Mouse (Mus musculus): ENCODE results near the gene Arhgap1. TPM values are rescaled to one million over a fixed set of nuclear protein-coding genes. Genes with fewer than 3 reads are reported as not detected.
"Not testable (repeated sequence)": the region's sequence is repeated elsewhere in the genome, so short reads cannot be mapped to it uniquely, and the experiment has no call there.

Gene Arhgap1
- total RNA-seq (2015; ENCODE audit: low replicate concordance) (20.2 and 52.0 TPM in 2 replicates), total RNA-seq (2017; ENCODE audit: low replicate concordance) (8.3 and 24.5 TPM in 2 replicates)

DNA sequence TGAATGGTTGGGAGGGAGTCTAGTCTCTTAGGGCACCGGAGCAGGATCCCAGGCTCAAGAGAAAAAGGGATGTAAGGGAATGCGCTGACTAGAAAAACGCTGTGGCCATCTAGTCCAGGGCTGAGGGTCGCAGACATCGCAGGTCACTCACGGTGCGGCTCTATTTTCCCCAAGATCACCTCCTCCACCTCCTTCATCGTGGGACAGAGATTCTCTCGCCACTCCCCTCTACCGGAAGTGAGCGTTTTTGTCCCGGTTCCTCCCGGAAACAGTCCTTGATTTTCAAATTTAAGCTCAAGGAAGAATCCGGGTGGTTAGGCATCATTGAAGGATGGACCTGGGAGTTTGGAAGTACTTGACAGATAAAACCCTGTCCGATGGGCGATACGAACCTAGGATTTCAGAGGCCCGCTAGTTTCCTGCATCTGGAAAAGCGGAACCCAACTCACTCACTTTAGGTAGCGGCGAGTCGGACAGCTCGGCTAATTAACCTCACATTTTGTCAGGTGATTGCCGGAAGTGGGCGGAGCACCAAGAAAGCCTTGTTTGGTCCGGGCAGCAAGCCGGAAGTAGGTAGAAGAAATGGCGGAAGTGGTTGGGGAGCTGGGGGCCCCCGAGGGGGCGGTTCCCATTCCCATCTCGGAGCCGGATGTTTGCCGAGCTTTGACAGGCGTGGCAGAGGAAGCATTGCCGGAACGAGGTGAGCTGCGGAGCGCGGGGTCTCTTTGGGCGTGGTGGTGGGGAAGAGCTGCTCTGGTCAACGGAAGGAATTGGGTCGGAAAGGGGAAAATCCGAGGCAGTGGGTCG lies at the start of gene Arhgap1, which contains the start of gene Zfp408:
Gene Arhgap1, plus strand, starts transcription at position 308 of the 807 bp plus-strand sequence.
Gene Zfp408, minus strand, starts transcription at position 239 of the 807 bp plus-strand sequence.
- peak; percentile 92 for ATAC-seq (replicated peaks; ENCODE audit: low FRiP score, poor library complexity, severe bottlenecking)

DNA sequence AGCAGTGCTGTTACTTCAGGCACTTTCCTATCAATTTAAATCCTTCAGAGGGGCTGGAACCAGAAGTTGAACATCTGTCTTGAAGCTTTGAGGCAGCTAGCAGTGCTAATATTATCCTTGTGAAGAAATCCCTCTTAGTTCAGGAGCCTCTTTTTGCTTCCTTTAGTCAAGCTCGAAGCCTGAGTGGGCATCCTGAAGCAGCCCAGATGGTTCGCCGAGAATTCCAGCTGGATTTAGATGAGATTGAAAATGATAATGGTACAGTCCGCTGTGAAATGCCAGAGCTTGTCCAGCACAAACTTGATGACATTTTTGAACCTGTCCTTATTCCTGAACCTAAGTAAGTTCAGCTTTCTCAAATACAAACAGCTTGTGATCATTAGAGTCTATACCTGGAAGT lies 49.2 kb upstream of the Arhgap1 start:
- ATAC-seq (replicated peaks; ENCODE audit: low FRiP score, poor library complexity, severe bottlenecking): no peak

DNA sequence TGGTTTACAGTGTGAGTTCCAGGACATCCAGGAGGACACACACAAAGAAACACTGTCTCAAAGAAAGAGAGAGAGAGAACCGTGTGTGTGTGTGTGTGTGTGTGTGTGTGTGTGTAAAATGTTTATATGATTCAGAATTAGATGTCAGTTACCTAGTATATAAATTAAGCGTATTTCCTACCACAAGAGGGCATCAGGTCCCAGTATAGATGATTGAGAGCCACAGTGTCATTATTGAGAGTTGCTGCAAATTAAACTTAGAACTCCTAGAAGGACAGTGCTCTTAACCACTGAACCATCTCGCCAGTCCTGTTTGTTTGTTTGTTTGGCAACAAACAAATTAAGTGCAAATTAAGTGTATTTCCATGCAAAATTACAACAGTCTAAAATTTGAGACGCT lies 47.3 kb upstream of the Arhgap1 start:
- no peak for ATAC-seq (replicated peaks; ENCODE audit: low FRiP score, poor library complexity, severe bottlenecking)

DNA sequence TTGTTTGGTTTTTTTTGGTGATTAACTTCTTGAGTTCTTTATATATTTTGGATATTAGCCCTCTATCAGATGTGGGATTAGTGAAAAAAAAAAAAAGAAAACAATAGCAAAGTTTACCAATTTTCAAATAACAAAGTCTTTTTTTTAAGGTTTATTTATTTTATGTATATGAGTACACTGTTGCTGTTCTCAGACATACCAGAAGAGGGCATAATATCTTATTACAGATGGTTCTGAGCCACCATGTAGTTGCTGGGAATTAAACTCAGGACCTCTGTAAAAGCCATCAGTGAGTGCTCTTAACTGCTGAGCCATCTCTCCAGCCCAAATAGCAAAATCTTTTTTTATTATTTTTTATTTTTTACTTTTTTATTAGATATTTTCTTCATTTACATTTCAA lies 40.3 kb upstream of the Arhgap1 start:
- not testable (repeated sequence) for ATAC-seq (replicated peaks; ENCODE audit: low FRiP score, poor library complexity, severe bottlenecking)

DNA sequence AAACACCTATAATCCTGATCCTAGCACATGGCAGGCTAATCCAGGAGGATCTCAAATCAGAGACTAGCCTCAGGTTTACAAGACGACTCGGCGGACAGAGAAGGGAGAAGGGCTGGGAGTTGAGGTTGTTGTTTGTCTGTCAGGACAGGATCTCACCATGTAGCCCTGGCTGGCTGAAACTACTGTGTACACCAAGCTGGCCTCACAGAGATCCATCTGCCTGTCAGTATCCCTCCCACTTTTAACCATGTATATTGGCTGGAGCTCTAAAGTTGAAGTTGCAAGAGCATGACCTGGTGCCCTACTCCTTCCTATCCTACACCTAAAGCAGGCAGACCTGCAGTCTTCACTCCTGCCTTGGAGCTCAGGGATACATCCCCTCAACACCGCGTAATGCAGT lies 27.3 kb upstream of the Arhgap1 start:
- ATAC-seq (replicated peaks; ENCODE audit: low FRiP score, poor library complexity, severe bottlenecking): no peak

DNA sequence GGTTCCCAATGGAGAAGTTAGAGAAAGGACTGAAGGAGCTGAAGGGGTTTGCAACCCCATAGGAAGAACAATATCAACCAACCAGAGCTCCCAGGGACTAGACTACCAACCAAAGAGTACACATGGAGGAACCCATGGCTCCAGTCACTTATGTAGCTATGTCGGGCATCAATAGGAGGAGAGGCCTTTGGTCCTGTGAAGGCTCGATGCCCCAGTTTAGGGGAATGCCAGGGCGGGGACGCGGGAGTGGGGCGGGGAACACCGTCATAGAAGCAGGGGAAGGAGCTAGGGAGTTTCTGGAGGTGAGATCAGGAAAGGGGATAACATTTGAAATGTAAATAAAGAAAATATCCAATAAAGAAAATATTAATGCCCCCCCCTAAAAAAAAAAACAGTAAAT lies 26.3 kb upstream of the Arhgap1 start:
- not testable (repeated sequence) for ATAC-seq (replicated peaks; ENCODE audit: low FRiP score, poor library complexity, severe bottlenecking)

DNA sequence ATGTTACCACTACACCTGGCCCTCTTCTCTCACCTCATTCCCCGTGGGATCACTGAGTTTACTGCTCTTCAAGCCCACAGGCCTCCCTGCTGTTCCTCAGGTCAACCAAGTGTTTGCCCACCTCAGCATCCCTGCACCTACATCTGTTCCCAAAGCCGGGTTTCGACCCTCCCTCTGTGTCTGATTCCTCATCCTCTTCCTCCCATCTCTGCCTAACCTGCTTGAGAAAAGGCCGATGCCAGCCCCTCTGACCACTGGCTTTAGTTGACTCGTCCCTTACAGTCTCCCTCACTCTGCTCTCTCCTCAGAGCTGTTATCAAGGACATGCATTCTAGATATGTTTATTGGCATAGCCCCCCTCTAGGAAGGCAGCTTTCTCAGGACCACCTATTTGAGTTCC lies 22.2 kb upstream of the Arhgap1 start:
- ATAC-seq (replicated peaks; ENCODE audit: low FRiP score, poor library complexity, severe bottlenecking): no peak

DNA sequence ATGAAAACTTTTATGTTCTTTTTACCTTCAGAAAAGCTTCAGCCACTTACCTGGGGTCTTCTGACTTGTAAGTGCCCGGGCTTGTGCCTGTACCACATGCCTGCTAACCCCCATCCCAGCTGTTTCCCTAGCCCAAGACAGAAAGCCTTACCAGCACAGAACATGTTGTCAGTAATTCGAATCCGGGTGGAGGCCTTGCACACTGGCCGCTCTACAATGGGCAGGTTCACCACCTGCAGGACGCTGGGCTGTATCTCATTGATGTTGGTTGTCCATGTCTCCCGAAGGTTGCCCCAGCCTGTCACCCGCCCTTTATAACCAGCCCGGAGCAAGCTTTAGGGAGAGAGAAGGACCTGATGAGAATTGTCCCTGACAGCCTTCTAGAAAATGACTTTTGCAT lies 21.5 kb upstream of the Arhgap1 start:
- no peak for ATAC-seq (replicated peaks; ENCODE audit: low FRiP score, poor library complexity, severe bottlenecking)

DNA sequence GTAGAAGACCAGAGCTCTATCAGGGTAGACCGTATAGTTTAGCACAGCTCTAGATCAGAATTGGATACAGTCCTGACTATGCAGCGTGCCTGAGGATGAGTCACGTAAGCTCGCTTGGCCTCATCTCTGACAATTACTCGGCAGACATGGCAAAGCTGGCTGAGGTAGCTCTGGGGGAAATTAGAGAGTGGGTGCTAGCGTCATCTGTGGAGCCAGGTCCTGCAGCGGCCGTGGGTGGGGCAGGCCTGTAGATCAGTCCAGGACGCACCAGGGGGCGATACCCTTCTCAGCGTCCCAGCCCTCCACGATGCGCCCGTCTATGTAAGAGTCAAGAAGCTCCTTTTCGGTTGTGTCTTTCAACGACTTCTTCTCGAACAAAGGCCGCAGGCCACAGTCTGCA lies 20.0 kb upstream of the Arhgap1 start:
- ATAC-seq (replicated peaks; ENCODE audit: low FRiP score, poor library complexity, severe bottlenecking): no peak

DNA sequence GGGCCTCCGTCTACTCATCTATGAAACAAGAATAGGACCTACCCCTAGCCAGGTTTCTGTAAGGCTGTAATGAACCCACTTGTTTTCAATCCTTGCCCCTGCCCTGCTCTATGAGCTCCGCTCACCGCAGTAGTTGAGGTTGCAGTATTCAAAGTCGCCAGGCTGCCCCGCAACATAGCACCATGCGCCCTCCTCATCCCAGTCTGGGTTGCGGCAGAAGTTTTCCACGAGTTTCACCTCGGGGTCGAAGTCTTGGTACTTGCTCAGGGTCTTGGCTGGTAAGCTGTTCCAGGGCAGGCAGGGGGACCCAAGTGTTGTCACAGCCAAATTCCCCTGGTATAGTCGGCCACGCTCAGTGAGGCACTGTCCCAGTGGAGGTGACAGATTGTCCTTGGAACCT lies 19.3 kb upstream of the Arhgap1 start:
- ATAC-seq (replicated peaks; ENCODE audit: low FRiP score, poor library complexity, severe bottlenecking): no peak

DNA sequence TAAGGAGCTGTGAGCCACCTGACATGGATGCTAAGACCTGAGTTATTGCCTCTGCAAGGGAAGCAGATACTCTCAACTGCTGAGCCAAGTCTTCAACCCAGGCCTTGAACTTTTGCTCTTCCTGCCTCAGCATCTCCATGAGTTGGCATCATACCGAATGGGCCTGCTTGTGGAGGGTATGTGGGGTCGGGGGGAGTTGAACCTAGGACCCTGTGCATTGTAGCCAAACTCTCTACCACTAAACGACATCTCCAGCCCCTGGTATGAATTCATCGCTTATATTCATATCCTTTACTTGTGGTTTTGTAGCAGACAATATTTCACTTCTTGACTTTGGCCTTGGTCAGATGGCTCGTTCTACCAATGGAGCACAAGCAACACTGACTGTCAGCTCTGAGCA lies 17.8 kb upstream of the Arhgap1 start:
- ATAC-seq (replicated peaks; ENCODE audit: low FRiP score, poor library complexity, severe bottlenecking): no peak

DNA sequence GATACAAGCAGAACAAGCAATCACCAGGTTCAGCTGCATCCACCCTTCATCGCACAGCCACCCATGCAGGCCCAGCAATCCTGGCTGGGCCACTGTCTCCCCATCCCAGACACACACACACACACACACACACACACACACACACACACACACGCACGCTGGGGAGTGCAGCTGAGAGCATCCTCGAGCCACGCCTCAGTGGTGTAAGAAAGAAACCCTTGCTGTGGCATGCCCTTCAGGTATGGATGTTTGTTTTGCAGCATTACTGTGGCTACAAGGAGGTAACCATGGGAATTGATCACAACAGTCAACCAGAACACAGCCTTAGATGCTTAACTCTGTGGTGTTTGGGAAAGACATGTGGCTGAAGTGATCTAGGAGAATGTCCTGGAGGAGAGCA lies 17.3 kb upstream of the Arhgap1 start:
- no peak for ATAC-seq (replicated peaks; ENCODE audit: low FRiP score, poor library complexity, severe bottlenecking)

DNA sequence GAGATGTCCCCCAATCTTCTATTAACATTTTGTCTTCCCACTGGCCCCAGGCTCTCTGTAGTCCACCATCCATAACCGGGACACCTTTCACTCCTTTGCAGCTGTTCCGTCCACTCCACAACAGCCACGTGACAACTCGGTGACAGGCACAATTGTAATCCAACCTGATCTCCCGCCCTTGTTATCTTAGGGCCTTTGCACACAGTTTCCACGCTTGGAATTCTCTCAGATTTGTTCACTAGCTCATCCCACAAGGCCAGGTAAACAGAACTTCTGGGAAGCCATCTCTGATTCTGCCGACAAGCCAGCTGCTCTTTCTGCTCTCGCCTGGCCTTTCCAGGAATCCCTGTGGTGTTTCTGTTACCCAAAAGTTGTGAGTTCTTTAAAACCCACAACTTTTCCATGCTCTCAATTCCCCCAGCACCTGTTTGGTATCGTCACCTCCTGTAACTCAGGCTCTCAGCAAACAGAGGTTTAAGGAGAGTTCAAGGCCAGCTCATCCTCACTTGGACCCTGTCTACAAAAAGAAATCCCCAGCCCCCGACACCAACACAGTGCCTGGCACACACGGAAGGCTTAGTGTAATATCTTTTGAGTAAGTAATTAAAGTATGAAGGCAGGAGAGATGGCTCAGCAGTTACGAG lies 16.2 kb upstream of the Arhgap1 start:
- no peak for ATAC-seq (replicated peaks; ENCODE audit: low FRiP score, poor library complexity, severe bottlenecking)

DNA sequence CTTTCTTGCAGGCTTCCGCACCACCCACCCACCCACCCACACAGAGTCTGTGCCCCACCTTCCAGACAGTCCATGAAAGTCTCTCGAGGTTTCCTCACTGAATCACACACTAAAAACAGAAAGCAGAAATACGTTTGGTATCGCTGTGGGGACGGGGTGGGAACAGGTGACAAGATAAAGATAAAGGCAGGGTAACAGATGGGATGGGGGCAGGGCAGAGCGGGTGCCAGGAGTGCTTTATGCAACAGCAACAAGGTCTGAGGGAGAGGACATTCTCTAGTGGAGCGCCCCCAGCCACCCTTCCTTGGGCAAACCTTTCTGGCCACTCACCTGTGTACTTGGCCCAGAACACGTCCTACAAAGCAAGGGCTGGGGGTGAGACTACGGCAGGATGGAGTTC lies 14.8 kb upstream of the Arhgap1 start:
- ATAC-seq (replicated peaks; ENCODE audit: low FRiP score, poor library complexity, severe bottlenecking): peak; percentile 55; the same call in 1 of the 2 replicates

DNA sequence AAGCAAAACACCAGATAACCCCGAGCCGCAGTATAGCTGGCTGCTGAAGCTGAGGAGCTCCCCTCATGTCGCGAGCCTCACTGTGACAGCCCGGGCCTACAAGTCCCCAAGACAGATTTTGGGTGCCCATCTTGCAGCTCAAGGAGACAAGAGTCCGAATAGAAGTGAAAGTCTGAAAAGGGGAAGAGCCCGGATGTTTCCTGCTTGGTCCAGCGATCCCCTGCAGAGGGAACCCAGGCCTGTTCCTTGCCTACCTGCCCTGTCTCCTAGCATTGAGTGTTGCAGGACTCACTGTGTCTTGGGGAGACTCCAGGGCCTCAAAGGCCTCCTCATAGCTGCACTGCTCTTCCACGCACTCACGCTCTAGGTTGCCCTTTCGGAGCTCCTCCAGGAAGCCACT lies 14.2 kb upstream of the Arhgap1 start:
- ATAC-seq (replicated peaks; ENCODE audit: low FRiP score, poor library complexity, severe bottlenecking): no peak

DNA sequence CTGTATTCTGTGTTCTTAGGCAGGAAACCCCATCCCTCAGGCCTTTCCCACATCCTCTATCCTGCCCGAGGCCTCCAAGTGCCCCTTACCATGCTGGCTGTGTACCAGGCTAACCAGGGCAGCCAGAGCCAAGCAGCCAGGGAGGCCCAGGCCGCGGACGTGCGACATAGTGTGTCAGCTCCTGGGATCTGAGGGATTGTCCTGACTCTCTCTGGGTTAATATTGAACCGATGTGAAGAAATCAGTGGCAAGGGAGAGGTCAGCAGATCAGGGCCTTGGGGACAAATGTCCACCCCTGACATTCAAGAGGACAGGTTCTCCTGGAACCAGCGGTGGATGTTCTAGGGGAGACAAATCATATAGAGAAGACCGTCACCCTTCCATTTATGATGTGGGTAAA lies 13.4 kb upstream of the Arhgap1 start, which contains the start of gene F2:
Gene F2, minus strand, starts transcription at position 186 of the 400 bp plus-strand sequence.
- no peak for ATAC-seq (replicated peaks; ENCODE audit: low FRiP score, poor library complexity, severe bottlenecking)

DNA sequence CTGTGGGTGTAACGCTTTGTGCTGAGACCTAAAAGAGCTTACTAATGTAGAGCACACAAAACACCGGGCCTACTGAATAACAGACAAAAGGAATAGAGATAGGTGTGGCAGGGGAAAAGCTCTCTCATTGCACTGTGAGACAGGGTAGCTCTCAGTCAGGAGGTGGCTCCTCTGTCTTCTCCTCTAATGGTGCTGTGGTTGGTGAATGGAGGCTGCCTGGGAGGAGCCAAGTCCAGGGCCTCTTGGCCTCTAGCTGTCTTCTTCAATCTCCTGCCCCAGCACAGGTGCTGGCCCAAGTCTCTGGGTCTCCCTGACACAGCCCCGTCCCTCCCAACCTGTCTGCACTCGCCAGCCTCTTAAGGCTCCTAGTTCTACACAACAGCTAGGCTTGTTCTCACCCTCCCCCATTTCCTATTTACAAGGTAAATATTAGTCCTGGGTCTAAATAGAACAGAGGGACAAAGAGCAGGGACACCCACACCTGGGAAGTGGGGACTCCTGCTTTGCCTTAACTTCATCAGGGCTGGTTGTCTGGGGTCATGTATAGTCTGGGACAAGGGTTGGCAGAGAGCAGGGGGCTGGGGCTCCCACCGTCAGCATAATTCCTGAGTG lies 12.8 kb upstream of the Arhgap1 start:
- ATAC-seq (replicated peaks; ENCODE audit: low FRiP score, poor library complexity, severe bottlenecking): no peak

DNA sequence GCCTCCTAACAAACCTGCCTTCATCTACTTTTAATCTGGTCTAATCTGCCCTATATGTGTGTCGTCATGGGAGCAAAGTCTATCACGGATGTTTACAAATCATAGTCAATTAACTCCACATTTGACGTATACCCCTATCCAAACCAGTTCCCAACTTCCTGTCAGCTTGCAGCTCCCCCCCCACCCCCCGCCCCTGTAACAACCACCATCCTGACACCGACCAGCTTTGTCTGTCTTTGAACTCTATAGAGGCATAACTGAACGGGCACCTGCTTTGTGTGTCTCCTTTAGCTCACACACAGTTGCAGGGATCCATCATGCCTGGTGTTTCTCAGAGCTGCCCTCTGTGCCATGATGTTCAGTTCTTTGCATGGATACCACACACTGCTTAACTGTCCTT lies 10.7 kb upstream of the Arhgap1 start:
- no peak for ATAC-seq (replicated peaks; ENCODE audit: low FRiP score, poor library complexity, severe bottlenecking)

DNA sequence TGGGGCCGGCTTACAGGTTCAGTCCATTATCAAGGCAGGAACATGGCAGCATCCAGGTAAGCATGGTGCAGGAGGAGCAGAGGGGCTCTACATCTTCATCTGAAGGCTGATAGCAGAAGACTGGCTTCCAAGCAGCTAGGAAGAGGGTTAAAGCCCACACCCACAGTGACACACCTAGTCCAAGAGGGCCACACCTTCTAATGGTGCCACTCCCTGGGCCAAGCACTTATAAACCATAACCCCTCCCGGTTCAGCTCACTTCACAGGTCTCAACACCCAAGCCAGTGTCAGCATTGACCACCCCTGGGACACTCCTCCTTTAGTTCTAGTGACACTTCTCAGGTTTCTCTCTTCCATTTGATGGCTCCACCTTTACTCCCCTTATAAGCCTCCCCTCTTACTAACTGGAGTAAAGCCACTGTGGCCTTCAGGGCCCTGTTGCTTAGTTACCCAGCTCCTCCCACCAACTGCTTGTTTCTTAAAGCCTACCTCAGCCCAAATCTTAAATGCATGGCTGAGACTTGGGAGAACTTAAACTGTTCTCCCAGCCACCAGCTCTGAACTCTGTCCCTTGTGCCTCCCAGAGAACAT lies 6.7 kb upstream of the Arhgap1 start:
- ATAC-seq (replicated peaks; ENCODE audit: low FRiP score, poor library complexity, severe bottlenecking): peak; percentile 73

DNA sequence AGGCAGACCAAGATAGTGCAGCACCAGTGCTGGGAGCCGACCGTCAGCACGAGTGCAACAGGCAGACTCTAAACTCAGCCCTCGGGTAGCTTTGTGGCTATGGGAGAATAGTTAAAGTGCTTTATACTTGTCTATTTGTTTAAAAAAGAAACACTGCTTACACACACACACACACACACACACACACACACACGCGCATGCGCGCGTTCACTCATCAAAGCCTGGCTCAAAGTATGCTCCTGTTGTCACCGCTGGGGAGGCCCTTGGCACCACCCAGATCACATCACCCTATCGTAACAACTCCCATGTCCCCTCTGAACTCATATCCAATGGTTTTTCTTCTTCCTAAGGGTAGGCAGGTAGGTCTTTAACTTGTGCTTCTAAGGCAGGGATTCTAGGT lies 5.6 kb upstream of the Arhgap1 start:
- ATAC-seq (replicated peaks; ENCODE audit: low FRiP score, poor library complexity, severe bottlenecking): no peak

All from erythroid progenitor cell, adult 5-6 weeks (primary cell).